Mouse (Mus musculus): Measurements from ENCODE around the gene Btbd19.

Gene Btbd19

DNA sequence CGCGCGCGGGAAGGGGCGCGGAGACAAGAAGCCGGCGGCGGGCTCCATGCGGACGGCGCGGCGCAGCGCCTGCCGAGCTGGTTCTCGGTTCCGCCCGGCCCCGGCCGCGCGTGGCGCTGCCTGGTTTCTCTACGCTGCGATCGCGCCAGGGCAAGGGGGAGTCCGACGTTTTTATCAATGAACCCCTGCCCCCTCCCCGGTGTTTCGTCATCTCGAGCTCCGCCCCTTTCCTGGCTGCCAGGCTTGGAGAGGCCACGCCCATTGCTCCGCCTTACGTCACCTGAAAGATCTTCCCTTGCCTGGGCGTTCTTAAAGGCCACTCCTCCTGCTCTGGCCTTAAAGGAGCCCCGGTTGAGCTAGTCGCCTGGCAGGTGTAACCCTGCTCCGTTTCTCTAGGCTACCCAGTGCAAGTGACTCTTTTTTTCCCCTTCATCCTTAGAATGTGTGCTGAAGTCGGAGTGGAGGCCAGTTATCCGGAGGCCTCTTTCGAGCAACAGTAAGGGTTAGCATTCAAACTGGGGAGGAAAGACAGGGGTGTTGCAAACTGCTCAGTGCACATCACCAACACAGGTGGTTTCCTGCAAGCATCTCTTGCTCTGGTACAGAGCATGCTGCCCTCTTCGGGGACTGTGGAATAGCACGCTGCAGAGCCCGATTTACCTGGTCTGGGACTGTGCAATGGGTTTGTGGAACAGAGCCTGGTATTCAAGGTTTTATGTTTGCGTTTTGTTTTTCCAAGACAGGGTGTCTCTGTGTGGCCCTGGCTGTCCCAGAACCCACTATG is 8.5 kb upstream of the Btbd19 start, which contains the start of gene Plk3:
TSS of gene Plk3 (minus strand) at position 147 of the 784 bp plus-strand sequence.
- DNase-seq = peak; percentile 97

DNA sequence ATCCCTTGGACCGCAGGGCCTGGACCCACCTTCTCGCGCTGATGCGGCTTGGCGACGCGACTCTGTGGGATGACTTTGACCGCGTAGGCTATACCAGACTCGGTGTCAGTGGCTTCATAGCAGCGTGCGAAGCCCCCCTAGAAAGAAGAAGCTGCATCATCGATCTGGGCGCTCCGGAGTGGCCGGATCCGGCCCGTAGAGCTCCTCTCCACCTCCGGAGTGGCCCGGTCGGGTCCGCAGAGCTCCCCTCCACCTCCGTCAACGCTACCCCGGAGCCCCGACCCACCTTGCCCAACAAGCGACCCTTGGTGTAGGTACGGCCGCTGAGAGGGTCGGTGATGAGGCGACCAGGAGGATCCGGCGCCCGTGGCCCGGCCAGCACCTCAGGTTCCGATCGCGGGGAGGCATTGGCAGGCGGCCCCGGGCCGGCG is 7.9 kb upstream of the Btbd19 start:
- DNase-seq = no peak

DNA sequence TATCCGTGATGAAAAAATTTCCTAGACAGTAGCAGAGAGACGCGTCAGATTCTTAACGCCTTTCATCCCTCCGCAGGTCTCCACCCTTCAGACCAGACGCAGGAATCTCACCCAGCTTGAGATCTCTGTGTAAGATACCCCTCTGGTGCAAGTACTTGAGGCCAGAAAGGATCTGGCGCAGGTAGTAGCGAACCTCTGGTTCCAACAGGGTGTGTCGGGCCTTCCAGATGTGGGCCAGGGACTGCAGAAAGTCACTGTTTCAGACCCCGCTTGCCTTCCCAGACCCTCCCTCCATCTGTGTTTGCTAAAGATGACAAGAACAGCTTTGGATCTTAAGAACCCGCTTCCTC is 7.2 kb upstream of the Btbd19 start:
- DNase-seq = no peak

- no peak for DNase-seq
These were observed 6.6 kb upstream of the Btbd19 start for GRCm38 (mm10) chr4:117131890-117132793.

- DNase-seq = no peak
These were observed 5.7 kb upstream of the Btbd19 start for GRCm38 (mm10) chr4:117131198-117131597.

- DNase-seq = peak; percentile 49
These were observed 5.3 kb upstream of the Btbd19 start for GRCm38 (mm10) chr4:117130790-117131189.

DNA sequence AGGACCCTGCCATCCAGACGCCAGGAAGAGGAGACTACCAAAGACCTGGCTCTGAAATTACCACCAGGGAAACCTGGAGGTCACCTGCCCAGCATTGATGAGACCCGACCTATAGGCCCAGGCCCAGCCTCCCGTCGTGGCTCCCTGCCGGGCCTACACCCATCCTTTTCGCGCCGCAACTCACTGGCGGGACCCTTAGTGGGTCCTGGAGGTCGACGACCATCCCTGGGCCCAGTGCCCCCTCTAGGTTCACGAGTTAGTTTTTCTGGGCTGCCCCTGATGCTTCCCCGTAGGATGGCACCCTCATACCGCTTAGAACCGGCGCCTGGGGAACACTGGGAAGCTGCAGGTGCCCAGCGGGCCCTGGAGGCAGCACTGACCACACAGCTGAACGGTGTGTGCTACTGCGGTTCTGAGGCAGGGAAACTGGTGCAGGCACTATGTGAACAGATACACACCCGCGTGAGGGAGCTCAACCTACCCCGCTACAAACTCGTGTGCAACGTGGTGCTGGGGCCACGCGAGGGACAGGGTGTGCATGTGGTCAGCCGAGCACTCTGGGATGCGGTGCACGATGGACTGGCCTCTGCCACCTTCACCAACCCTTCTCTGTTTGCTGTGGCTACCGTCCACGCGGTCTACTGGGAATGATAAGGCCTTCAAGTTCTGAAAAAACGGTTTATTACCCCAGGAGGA is 2.6 kb upstream of the Btbd19 start:
- DNase-seq = no peak

GRCm38 (mm10) chr4:117126675-117127290 is 1.3 kb upstream of the Btbd19 start, which contains the start of gene Tctex1d4:
Gene Tctex1d4 (plus strand): TSS chr4:117126794.
- no peak for DNase-seq

- DNase-seq = peak; percentile 85
These were observed 567 bp upstream of the Btbd19 start for GRCm38 (mm10) chr4:117125910-117126674.

- DNase-seq = peak; percentile 30
These were observed 792 bp downstream of the Btbd19 start for GRCm38 (mm10) chr4:117124518-117125347.

DNA sequence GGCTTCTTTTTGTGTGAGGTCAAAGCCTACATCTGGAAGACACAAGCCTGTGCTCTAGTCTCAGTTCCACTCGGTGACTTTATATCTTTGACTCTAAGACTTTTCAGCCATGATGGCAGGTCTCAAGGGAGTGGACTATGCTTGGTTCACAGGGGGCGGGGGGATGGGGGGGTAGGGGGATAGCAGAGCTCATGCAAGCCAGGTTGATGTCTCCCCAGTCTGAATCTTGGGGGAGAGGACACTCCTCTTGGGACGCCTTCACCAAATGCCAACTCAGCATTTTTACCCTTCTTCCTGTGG is 1.4 kb downstream of the Btbd19 start:
- DNase-seq = no peak

- DNase-seq = no peak
These were observed 1.8 kb downstream of the Btbd19 start for GRCm38 (mm10) chr4:117123546-117124217.

DNA sequence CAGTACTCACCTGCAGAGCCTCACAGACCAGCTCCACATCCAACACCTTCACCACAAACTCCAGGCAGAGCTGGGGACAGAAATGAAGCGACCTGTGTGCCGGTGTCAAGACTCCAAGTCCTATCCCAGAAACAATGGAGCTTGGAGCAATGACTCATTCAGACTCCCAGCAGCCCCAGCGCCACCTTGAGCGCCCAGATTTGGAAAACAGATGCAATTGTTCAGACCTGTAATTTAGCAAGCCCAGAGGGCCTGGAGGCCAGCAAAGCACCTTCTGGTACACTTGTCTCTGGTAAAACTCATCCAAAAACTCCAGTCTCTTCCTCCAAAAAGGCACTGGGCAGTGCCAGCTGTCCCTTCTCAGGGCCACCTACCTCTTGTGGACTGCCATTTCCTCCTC is 3.3 kb downstream of the Btbd19 start:
- DNase-seq = no peak

- DNase-seq = peak; percentile 97
These were observed 4.8 kb downstream of the Btbd19 start for GRCm38 (mm10) chr4:117120445-117121414.

DNA sequence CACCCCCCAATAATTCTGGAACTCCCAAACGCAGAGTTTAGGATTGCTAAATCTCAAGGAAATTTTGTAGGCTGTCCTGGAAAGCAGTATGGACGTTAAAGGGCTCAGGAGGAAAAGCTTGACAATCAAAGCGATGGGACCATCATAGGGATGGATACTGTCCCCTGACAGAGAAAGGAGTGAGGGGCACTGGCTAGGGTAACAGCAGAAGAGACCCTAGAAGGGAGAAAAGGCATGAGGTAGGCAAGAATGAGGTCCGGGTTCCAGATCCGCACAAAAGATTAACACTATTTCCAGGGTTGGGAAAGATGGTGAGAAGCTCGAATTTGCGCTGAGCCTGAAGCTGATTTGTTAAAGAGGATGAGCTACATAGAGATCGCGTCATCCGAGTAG is 5.5 kb downstream of the Btbd19 start:
- no peak for DNase-seq

- DNase-seq = no peak
These were observed 5.9 kb downstream of the Btbd19 start for GRCm38 (mm10) chr4:117119636-117120035.

GRCm38 (mm10) chr4:117117931-117118330 is 7.6 kb downstream of the Btbd19 start:
- DNase-seq = no peak

- DNase-seq = no peak
These were observed 9.9 kb downstream of the Btbd19 start for GRCm38 (mm10) chr4:117115592-117115991.

DNA sequence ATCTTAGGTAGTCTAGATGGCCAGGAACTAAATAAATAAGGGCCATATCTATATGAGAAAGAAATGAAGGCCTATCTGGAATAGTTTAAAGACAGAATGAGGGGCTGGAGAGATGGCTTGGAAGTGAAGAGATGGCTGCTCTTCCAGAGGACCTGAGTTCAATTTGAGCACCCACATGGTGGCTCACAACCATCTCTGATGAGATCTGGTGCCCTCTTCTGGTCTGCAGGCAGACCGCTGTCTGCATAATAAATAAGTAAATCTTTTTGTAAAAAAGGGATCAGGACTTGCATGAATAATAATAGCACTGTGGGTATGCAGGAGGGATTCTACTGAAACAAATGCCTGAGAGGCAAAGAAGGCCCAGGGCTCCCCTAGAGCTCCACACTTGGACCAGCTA is 12.3 kb downstream of the Btbd19 start:
- DNase-seq = no peak
